Mouse (Mus musculus): Measurements from ENCODE around the gene Mettl3. TPM values are rescaled to one million over a fixed set of nuclear protein-coding genes. Genes with fewer than 3 reads are reported as not detected.

Mettl3 gene
- polyA plus RNA-seq (2014; fragmentation: Illumina TruSeq; extraction: RNeasy Lipid Tissue Mini Kit (QIAGEN cat#74804); ENCODE audit: low read depth, low replicate concordance) = 22.1 TPM

DNA sequence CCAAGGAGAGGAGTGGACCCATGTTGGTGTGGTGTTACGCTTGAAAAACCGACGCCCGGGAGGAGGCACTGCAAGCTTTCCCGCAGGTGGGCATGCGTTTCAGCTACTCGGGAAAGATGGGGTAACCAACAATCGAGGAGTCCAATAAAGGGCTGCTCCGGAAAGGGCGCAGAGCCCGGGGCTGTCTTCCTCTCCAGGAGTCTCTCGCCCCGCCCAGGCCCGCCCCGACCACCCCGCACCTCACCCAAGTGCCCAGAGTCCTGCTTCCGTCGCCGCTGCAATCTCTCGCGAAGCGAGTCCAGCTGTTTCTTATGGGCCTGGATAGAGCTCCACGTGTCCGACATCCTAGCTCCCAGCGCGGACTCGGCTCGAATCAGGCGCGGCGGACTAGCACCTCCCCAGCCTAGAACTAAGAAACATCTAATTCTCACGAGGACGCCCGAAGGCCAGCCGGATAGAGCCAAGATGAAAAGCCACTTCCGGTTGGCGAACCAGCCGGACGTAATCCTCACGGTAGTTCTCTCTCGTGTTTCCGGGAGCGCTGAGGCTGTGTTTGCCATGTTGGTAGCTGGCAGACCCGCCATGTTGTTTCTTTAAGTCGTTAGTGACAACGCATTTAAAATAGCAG is at the start of gene Mettl3:
Mettl3 (minus strand) TSS at position 485 of the 628 bp plus-strand sequence.

GRCm38 (mm10) chr14:52327910-52328812 is 23.2 kb upstream of the Mettl3 start, which contains the start of gene Sall2:
Gene Sall2, minus strand, starts transcription at chr14:52328762.

GRCm38 (mm10) chr14:52278932-52279746 is 25.8 kb downstream of the Mettl3 start, which contains the start of the genes Tox4 and Rab2b:
Gene Tox4, plus strand, starts transcription at chr14:52279146.
Gene Rab2b, minus strand, starts transcription at chr14:52279545.

DNA sequence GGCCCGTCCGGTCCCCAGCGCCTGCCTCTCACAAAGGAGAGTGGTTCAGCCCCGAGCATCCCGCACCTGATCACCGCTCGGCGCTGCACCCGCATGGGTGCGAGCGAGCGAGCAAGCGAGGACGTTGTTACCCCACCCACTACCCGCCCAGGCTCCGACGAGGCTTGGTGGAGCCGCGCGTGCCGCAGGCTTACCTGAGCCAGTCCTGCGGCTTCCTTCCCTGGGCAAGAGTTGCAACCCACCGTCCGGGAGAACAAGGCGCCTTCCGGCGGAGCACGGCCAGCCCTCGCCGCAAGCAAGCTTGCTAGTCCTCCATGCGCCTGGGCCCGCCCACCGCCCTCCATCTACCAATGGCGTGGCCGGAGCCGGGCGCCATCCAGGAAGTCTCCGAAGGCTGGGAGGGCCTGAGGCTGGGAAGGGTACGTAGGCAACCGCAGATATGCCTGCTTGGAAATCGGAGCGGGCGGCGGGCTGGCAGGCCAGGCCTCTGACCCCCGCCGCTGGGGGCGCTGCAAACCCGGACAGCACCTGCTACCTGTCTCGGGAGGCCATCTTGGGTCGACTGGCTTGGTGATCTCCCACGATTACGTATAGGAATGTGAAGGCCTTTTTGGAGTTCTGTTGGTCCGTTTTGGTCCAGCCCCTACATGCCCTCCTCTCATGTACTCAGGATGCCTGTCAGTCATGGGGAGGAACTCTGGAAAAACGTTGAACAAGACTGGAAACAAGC is 47.3 kb downstream of the Mettl3 start, which contains the start of gene Chd8:
Chd8 (minus strand) TSS at position 297 of the 730 bp plus-strand sequence.

Other genes with a start within 250 kb of the Mettl3 start
- 157 TPM for gene Hnrnpc, start 201.1 kb downstream of the Mettl3 start, polyA plus RNA-seq (2014; fragmentation: Illumina TruSeq; extraction: RNeasy Lipid Tissue Mini Kit (QIAGEN cat#74804); ENCODE audit: low read depth, low replicate concordance)
- 0.94 TPM for gene Rpgrip1, start 194.4 kb downstream of the Mettl3 start, polyA plus RNA-seq (2014; fragmentation: Illumina TruSeq; extraction: RNeasy Lipid Tissue Mini Kit (QIAGEN cat#74804); ENCODE audit: low read depth, low replicate concordance)
- gene Supt16, start 107.7 kb downstream of the Mettl3 start, polyA plus RNA-seq (2014; fragmentation: Illumina TruSeq; extraction: RNeasy Lipid Tissue Mini Kit (QIAGEN cat#74804); ENCODE audit: low read depth, low replicate concordance) = 16.8 TPM
- 25.2 TPM for gene Chd8, start 47.3 kb downstream of the Mettl3 start, polyA plus RNA-seq (2014; fragmentation: Illumina TruSeq; extraction: RNeasy Lipid Tissue Mini Kit (QIAGEN cat#74804); ENCODE audit: low read depth, low replicate concordance)
- gene Tox4, start 26.0 kb downstream of the Mettl3 start, polyA plus RNA-seq (2014; fragmentation: Illumina TruSeq; extraction: RNeasy Lipid Tissue Mini Kit (QIAGEN cat#74804); ENCODE audit: low read depth, low replicate concordance) = 20.1 TPM
- gene Rab2b, start 25.6 kb downstream of the Mettl3 start, polyA plus RNA-seq (2014; fragmentation: Illumina TruSeq; extraction: RNeasy Lipid Tissue Mini Kit (QIAGEN cat#74804); ENCODE audit: low read depth, low replicate concordance) = 6.3 TPM
- 1.6 TPM for gene Sall2, start 23.6 kb upstream of the Mettl3 start, polyA plus RNA-seq (2014; fragmentation: Illumina TruSeq; extraction: RNeasy Lipid Tissue Mini Kit (QIAGEN cat#74804); ENCODE audit: low read depth, low replicate concordance)
- gene Olfr1513, start 51.3 kb upstream of the Mettl3 start, polyA plus RNA-seq (2014; fragmentation: Illumina TruSeq; extraction: RNeasy Lipid Tissue Mini Kit (QIAGEN cat#74804); ENCODE audit: low read depth, low replicate concordance) = not detected
- not detected for gene Olfr1512, start 74.0 kb upstream of the Mettl3 start, polyA plus RNA-seq (2014; fragmentation: Illumina TruSeq; extraction: RNeasy Lipid Tissue Mini Kit (QIAGEN cat#74804); ENCODE audit: low read depth, low replicate concordance)
- gene Olfr1511, start 92.3 kb upstream of the Mettl3 start, polyA plus RNA-seq (2014; fragmentation: Illumina TruSeq; extraction: RNeasy Lipid Tissue Mini Kit (QIAGEN cat#74804); ENCODE audit: low read depth, low replicate concordance) = not detected
- not detected for gene Olfr1510, start 109.2 kb upstream of the Mettl3 start, polyA plus RNA-seq (2014; fragmentation: Illumina TruSeq; extraction: RNeasy Lipid Tissue Mini Kit (QIAGEN cat#74804); ENCODE audit: low read depth, low replicate concordance)
- gene Olfr1509, start 137.9 kb upstream of the Mettl3 start, polyA plus RNA-seq (2014; fragmentation: Illumina TruSeq; extraction: RNeasy Lipid Tissue Mini Kit (QIAGEN cat#74804); ENCODE audit: low read depth, low replicate concordance) = not detected
- not detected for gene Olfr1508, start 162.4 kb upstream of the Mettl3 start, polyA plus RNA-seq (2014; fragmentation: Illumina TruSeq; extraction: RNeasy Lipid Tissue Mini Kit (QIAGEN cat#74804); ENCODE audit: low read depth, low replicate concordance)
- gene Olfr1507, start 190.6 kb upstream of the Mettl3 start, polyA plus RNA-seq (2014; fragmentation: Illumina TruSeq; extraction: RNeasy Lipid Tissue Mini Kit (QIAGEN cat#74804); ENCODE audit: low read depth, low replicate concordance) = not detected